Mouse (Mus musculus): Measurements from ENCODE around the gene Ext2.

Ext2 gene

GRCm38 (mm10) chr2:93624665-93625408 is 197.5 kb downstream of the Ext2 start:
- CTCF ChIA-PET, result no interaction called here

- CTCF ChIA-PET, result no interaction called here
Measured at GRCm38 (mm10) chr2:93619208-93619849, 203.0 kb downstream of the Ext2 start.

GRCm38 (mm10) chr2:93618447-93619199 is 203.7 kb downstream of the Ext2 start:
- CTCF ChIA-PET, result no interaction called here

GRCm38 (mm10) chr2:93615845-93616689 is 206.3 kb downstream of the Ext2 start:
- CTCF ChIA-PET, result no interaction called here

GRCm38 (mm10) chr2:93613020-93613419 is 209.3 kb downstream of the Ext2 start:
- CTCF ChIA-PET, result no interaction called here

Data from spleen, embryonic (tissue).